Mouse (Mus musculus): ENCODE measurements around the gene Caln1.

Gene Caln1

DNA sequence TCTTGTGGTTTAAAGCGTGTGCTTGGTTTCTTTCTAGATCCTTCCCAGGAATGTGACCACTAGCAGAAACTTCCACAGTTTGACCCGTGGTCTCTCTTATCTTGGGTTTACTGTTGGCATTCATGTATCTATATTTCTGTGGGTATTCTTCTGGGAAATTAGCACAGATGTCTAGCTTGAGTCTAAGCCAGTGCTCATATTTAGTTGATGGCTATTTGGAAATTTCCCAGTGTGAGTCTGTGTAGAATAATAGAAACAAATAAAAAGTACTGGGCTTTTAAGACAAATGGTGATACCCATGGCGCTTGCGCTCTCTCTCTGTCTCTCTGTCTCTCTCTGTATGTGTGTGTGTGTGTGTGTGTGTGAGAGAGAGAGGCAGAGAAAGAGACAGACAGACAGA is 330.2 kb downstream of the Caln1 start:
- no peak for DNase-seq (ENCODE audit: low spot score)

GRCm38 (mm10) chr5:130701777-130702176 is 332.5 kb downstream of the Caln1 start:
- no peak for DNase-seq (ENCODE audit: low spot score)

GRCm38 (mm10) chr5:130702361-130702760 is 333.1 kb downstream of the Caln1 start:
- DNase-seq (ENCODE audit: low spot score): no peak

- DNase-seq (ENCODE audit: low spot score): no peak
These were observed 335.6 kb downstream of the Caln1 start for GRCm38 (mm10) chr5:130704866-130705265.

- no peak for DNase-seq (ENCODE audit: low spot score)
These were observed 337.1 kb downstream of the Caln1 start for GRCm38 (mm10) chr5:130706202-130706855.

DNA sequence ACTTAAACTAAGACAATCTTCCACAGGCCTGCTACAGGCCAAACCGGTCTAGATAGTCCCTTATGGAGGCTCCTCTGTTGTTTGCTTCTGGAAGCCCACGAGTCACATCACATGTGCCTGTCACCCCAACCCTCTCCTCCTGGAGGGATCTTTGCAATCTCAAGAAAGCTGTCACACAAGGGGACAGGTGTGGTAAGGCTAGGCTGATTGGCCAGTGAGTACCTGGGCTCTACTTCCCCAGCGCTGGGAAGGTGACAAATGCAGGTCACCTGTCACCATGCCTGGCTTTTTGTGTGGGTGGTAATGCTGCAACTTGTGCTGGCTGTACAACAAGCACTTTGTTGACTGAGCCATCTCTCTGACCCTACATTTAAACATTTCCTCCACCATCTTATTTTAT is 338.5 kb downstream of the Caln1 start:
- DNase-seq (ENCODE audit: low spot score): no peak

GRCm38 (mm10) chr5:130708616-130709015 is 339.4 kb downstream of the Caln1 start:
- DNase-seq (ENCODE audit: low spot score): no peak

GRCm38 (mm10) chr5:130711643-130712042 is 342.4 kb downstream of the Caln1 start:
- DNase-seq (ENCODE audit: low spot score): no peak

DNA sequence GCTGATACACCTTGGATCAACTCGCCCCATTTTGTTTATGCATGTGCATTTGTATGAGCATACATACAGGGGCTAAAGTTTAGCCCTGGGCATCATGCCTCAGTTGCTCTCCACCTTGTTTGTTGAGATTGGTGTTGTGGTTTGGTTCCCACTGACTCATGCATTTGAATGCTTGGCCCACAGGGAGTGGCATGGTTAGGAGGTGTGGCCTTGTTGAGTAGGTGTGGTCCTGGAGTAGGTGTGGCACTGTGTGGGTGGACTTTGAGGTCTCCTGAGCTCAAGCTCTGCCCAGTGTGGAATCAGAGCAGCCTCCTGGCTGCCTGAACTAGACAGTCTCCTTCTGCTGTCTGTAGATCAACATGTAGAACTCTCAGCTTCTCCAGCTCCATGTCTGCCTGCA is 343.0 kb downstream of the Caln1 start:
- DNase-seq (ENCODE audit: low spot score): peak; percentile 7

- DNase-seq (ENCODE audit: low spot score): no peak
These were observed 345.9 kb downstream of the Caln1 start for GRCm38 (mm10) chr5:130715181-130715580.

GRCm38 (mm10) chr5:130718385-130718784 is 349.1 kb downstream of the Caln1 start:
- peak; percentile 23 for DNase-seq (ENCODE audit: low spot score)

DNA sequence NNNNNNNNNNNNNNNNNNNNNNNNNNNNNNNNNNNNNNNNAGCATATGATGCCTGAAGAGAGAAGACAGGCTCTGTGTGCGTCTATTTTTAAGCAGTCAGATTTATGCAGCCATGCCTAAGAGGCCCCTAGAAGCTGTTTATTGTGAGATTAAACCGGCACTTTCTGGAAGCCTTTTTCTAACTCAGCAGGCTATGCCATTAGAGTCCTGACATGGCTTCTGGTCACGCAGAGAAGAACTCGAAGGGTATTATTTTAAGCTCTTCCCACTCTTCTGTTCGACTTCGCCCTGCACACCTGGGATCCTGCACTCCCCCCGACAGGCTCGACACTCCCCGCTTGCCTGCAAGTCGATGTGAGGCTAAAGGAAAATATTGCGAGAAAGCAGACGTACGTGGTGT is 372.9 kb downstream of the Caln1 start:
- no peak for DNase-seq (ENCODE audit: low spot score)

DNA sequence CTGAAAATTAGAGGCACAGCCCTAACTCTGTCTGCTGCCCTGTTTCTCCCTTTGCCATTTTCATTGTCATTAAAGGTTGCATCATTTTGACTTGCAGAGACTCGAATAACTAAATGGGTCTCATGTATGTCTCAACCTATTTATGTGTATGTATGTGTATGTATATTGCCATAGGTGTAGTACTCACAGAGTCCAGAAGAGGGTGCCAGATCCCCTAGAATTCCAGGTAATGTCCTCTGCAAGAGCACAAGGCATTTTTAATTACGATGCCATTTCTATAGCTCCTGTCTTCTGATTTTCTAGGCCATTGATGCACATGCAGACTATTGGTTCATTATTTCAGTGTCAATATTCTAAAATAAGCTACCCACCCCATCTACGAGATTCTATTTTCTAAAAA is 388.3 kb downstream of the Caln1 start:
- peak; percentile 5 for DNase-seq (ENCODE audit: low spot score)

DNA sequence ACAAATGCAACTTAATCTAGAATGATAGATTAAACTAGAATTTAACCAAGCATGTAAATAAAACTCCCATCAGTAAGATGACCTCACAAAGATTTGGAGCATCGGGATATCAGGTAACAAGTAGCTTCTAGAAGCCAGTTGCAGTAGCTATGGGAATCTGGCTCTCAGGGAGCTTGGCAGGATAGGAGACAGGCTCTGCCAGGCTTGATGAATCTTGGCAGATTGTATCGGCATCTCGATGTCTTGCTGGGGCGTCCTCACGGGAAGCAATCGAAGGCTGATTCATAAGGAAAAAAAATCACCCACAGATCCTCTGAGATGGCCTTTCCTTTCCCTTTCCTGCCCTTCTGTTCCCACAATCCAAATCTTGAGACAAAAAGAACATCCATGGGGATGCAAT is 396.5 kb downstream of the Caln1 start:
- DNase-seq (ENCODE audit: low spot score): no peak

- DNase-seq (ENCODE audit: low spot score): no peak
These were observed 401.9 kb downstream of the Caln1 start for GRCm38 (mm10) chr5:130771061-130771741.

DNA sequence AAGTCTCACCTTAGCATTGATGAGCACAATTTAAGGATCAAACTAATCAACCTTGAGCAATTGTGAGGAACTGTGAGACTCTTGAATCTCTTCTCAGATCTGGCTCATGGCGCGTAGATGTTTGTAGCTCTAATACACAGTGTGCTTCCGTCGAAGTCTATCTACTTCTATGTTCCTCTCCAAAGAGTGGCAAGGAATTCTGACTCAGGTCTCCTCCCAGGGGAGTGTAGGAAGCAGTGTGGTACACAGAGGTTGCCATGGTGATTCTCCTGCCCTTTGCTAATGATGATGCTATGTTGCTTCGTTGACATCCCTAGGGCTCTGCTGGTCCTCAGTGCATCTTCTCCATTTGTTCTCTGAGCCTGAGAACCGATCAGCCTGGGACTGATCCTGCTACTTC is 403.2 kb downstream of the Caln1 start:
- no peak for DNase-seq (ENCODE audit: low spot score)

- no peak for DNase-seq (ENCODE audit: low spot score)
These were observed 405.7 kb downstream of the Caln1 start for GRCm38 (mm10) chr5:130774946-130775345.

DNA sequence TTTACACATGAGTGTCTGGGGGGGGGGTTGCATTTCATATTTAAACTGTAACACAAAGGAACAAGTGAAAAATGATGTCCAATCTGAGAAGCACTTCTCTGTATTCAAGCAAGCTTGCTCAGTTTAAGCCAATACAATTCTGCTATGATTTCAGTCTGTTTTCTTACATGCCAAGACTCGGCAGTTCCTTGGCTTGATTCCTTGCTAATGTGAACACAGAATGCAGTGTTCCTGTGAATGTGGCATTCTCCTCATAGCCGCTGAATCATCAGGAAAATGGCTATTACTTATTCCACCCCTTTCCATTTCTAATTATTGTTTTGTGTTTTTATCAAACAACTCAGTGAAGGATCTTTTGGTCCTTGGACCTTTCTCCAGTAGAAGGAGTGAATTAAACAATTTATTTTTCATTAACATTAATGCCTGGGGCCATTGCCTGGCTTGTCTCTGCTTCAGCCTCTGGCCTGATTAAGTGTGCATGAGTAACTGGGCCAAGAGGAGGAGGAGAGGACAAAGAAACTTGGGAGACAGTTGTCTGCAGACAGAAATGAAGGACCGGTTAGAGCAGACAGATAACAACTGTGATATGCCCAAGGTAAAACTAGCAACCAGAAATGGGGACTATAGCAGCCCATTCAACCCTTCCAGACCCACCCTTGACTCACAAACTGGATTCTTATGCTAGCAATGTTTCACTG is 423.6 kb downstream of the Caln1 start:
- DNase-seq (ENCODE audit: low spot score): no peak

- no peak for DNase-seq (ENCODE audit: low spot score)
These were observed 428.5 kb downstream of the Caln1 start for GRCm38 (mm10) chr5:130797713-130798112.

DNA sequence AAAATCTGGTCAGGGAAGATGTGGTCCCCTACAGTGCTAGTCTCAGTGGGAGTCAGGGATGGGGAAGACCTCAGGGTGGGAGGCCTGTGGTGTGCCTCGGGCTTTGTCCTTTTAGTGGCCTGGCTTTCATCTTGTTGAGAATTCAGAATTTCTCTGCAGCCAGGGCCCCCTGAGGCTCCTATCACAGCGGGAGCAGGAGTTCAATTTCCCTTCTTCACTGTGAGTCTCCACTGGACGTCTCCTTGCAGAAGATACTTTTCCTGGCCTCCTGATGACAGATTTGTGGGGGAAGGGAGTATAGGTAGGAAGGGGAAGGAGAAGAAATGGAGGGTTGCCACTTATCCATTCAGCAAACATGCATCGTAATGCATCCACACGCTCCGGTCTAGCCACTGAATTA is 441.1 kb downstream of the Caln1 start:
- no peak for DNase-seq (ENCODE audit: low spot score)

DNA sequence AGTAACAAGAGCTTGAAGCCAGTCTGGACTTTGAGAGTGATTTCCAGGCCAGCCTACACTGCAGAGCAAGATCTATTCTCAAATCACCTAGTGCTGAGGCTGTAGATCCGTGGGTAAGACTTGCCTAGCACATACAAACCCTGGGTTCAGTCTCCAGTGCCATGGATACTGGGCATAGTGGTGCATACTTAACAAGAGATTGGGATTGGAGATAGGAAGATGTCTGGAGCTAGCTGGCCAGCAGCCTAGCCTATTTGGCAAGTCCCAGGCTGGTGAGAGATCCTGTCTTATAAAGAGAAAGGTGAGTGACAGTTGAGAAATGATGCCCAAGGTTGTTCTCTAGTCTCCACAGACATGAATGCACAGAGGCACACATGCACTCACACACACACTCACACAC is 441.6 kb downstream of the Caln1 start:
- no peak for DNase-seq (ENCODE audit: low spot score)

GRCm38 (mm10) chr5:130811266-130811665 is 442.0 kb downstream of the Caln1 start:
- no peak for DNase-seq (ENCODE audit: low spot score)

GRCm38 (mm10) chr5:130811966-130812365 is 442.7 kb downstream of the Caln1 start:
- no peak for DNase-seq (ENCODE audit: low spot score)
